Mouse (Mus musculus): ENCODE measurements around the gene Brcc3. TPM values are rescaled to one million over a fixed set of nuclear protein-coding genes. Genes with fewer than 3 reads are reported as not detected.
A peak's percentile ranks its signal among the peaks of the same experiment; 100 is the strongest.

The Brcc3 gene
- polyA plus RNA-seq (2012; ENCODE audit: insufficient read depth, low replicate concordance) = 2.5 and 9.9 TPM in 2 replicates

GRCm38 (mm10) chrX:75415936-75416785 lies at the start of gene Brcc3, which contains the start of the genes Cmc4 and Mtcp1:
Gene Brcc3, plus strand, starts transcription at chrX:75416628.
Gene Cmc4, minus strand, starts transcription at chrX:75416584.
Gene Mtcp1, minus strand, starts transcription at chrX:75416588.
- H3K27me3 ChIP-seq (replicated peaks) = peaks cover 11% of the 10 kb centered on the region
- TF ChIP-seq FLI1 (IDR thresholded peaks at IDR 0.05; ENCODE audit: low read length) (no peak), GATA1 (IDR thresholded peaks at IDR 0.05; ENCODE audit: borderline replicate concordance, low read length) (no peak)
- H3K9me3 ChIP-seq = peaks cover 5% of the 10 kb centered on the region; the same call in 1 of the 2 replicates
- H3K4me3 ChIP-seq (replicated peaks) = peak within 1 kb of the TSS; percentile 94
- peaks cover 4% of the 10 kb centered on the region; the same call in 1 of the 2 replicates for H3K4me1 ChIP-seq
- peaks cover 11% of the 10 kb centered on the region for H3K36me3 ChIP-seq (replicated peaks; ENCODE audit: low read length)

DNA sequence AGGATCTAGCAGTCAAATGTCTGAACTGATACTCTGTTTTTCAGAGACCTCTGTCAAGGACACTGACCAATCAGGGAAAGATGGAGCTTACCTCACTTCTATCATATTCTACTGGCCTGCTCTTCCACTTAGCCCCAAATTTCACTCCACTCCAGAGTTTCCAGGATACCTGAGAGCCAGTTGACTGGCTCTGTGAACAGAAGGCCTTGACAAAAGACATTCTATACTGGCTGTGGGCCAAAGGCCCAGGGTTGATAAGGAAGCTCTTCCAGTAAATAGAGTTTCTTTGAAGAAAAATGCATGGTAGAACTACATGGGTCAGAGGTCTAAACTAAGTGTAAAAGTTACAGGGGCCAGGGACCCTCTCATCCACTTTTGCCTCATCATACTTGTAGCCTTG lies 46.2 kb upstream of the Brcc3 start:
- Histone ChIP-seq H3K27me3 (replicated peaks) (peaks cover 2% of the 10 kb centered on the region), H3K4me3 (replicated peaks) (no peak overlapping the region), H3K4me1 (no peaks in the 10 kb centered on the region; the same call in 1 of the 2 replicates), H3K36me3 (replicated peaks; ENCODE audit: low read length) (no peaks in the 10 kb centered on the region), H3K9me3 (no peaks in the 10 kb centered on the region)
- no peak for TF ChIP-seq GATA1 (IDR thresholded peaks at IDR 0.05; ENCODE audit: borderline replicate concordance, low read length)

DNA sequence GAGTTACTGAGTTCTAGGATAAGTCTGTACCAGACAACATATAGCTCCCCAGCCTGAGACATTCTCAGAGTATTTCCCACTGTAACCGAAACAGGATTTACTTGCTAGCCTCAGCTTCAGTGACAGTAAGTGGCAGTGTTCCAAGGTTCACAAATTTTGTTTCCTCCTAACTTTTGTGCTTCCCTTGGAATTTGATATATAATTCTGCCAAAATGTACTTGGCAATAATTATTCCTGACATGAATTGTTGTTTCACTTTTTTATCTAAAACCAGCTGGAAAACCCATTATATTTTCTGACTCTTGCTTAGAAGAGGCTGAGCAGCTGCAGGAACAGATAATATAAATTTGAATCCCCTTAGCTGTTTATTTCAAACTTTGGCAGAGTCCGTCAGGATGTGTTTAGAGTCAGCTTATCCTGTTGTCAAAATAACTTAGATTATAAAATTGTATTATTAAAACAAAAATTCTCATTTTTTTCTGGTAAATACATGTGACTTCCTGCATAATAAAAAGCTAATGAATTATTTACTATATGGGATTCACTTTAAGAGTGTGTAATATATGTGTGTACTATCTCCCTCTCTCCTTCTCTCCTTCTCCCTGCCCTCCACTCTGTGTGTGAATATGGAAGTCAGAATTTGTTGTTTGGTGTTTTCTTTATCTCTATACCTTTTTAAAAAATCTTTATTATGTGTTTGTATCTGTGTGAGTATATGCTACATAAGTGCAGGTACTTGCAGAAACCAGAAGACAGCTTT lies 43.6 kb upstream of the Brcc3 start:
- TF ChIP-seq GATA1 (IDR thresholded peaks at IDR 0.05; ENCODE audit: borderline replicate concordance, low read length) (no peak), FLI1 (IDR thresholded peaks at IDR 0.05; ENCODE audit: low read length) (no peak)
- Histone ChIP-seq H3K4me1 (peaks cover 5% of the 10 kb centered on the region; the same call in 1 of the 2 replicates), H3K36me3 (replicated peaks; ENCODE audit: low read length) (no peaks in the 10 kb centered on the region), H3K27me3 (replicated peaks) (peaks cover 2% of the 10 kb centered on the region), H3K4me3 (replicated peaks) (no peak overlapping the region), H3K9me3 (no peaks in the 10 kb centered on the region)

GRCm38 (mm10) chrX:75376815-75377214 lies 39.6 kb upstream of the Brcc3 start:
- peaks cover 5% of the 10 kb centered on the region; the same call in 1 of the 2 replicates for H3K4me1 ChIP-seq
- TF ChIP-seq GATA1 (IDR thresholded peaks at IDR 0.05; ENCODE audit: borderline replicate concordance, low read length) (no peak), FLI1 (IDR thresholded peaks at IDR 0.05; ENCODE audit: low read length) (no peak)
- H3K4me3 ChIP-seq (replicated peaks) = no peak overlapping the region
- no peaks in the 10 kb centered on the region for H3K27me3 ChIP-seq (replicated peaks)
- H3K36me3 ChIP-seq (replicated peaks; ENCODE audit: low read length) = no peaks in the 10 kb centered on the region
- no peaks in the 10 kb centered on the region for H3K9me3 ChIP-seq

DNA sequence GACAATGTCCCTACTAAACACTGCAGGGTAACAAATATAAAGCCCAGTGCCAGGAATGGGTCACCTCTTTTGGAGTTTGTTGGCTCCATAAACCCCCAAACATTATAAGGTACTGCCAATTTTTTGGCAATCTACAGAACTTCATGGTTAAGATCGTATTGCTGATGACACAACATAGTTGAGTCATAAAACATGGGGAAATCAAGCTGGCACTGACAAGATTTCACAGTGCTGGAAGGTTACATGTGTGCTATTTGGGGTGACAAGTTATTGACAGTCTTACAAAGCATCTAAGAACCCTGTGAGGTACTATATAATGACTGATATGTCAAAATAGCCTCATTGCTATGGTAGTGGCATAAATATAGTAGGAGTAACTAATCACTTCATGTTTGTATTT lies 35.3 kb upstream of the Brcc3 start:
- H3K4me3 ChIP-seq (replicated peaks) = no peak overlapping the region
- H3K36me3 ChIP-seq (replicated peaks; ENCODE audit: low read length) = no peaks in the 10 kb centered on the region
- TF ChIP-seq GATA1 (IDR thresholded peaks at IDR 0.05; ENCODE audit: borderline replicate concordance, low read length) (no peak), FLI1 (IDR thresholded peaks at IDR 0.05; ENCODE audit: low read length) (no peak)
- no peaks in the 10 kb centered on the region for H3K9me3 ChIP-seq
- peaks cover 2% of the 10 kb centered on the region for H3K27me3 ChIP-seq (replicated peaks)
- peaks cover 8% of the 10 kb centered on the region; the same call in 1 of the 2 replicates for H3K4me1 ChIP-seq

DNA sequence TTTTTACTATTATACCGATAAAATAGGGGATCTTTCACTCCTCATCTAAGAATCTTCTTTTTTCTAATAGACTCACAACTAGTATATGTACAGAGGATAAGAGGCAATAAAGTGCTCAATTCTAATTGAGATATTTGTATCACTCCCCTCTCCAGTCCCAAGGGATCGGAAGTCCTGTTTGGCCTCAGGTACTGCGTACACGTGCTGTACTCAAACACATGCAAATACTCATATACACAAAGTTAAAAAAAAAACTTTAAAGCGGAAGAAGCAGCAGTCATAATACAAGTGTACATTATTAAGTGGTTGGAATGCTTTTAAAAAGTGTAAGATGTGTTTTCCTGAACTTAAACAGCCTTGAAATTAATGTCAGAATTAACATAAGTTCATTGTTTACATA lies 34.7 kb upstream of the Brcc3 start:
- no peaks in the 10 kb centered on the region for H3K9me3 ChIP-seq
- H3K4me1 ChIP-seq = peaks cover 5% of the 10 kb centered on the region; the same call in 1 of the 2 replicates
- no peaks in the 10 kb centered on the region for H3K36me3 ChIP-seq (replicated peaks; ENCODE audit: low read length)
- TF ChIP-seq FLI1 (IDR thresholded peaks at IDR 0.05; ENCODE audit: low read length) (no peak), GATA1 (IDR thresholded peaks at IDR 0.05; ENCODE audit: borderline replicate concordance, low read length) (no peak)
- H3K27me3 ChIP-seq (replicated peaks) = peaks cover 2% of the 10 kb centered on the region
- peak overlapping the region; percentile 93 for H3K4me3 ChIP-seq (replicated peaks)

- peaks cover 5% of the 10 kb centered on the region for H3K36me3 ChIP-seq (replicated peaks; ENCODE audit: low read length)
- TF ChIP-seq FLI1 (IDR thresholded peaks at IDR 0.05; ENCODE audit: low read length) (no peak), GATA1 (IDR thresholded peaks at IDR 0.05; ENCODE audit: borderline replicate concordance, low read length) (no peak)
- peak within 1 kb of the TSS; percentile 93 for H3K4me3 ChIP-seq (replicated peaks)
- peaks cover 2% of the 10 kb centered on the region; the same call in 1 of the 2 replicates for H3K4me1 ChIP-seq
- H3K27me3 ChIP-seq (replicated peaks) = peaks cover 2% of the 10 kb centered on the region
- no peaks in the 10 kb centered on the region for H3K9me3 ChIP-seq
Observed at GRCm38 (mm10) chrX:75382195-75382771, 34.1 kb upstream of the Brcc3 start, which contains the start of the genes Fundc2 and F8. Gene Fundc2, plus strand, starts transcription at chrX:75382399. Gene F8, minus strand, starts transcription at chrX:75382615.

- no peaks in the 10 kb centered on the region for H3K27me3 ChIP-seq (replicated peaks)
- H3K4me1 ChIP-seq = peaks cover 23% of the 10 kb centered on the region
- TF ChIP-seq GATA1 (IDR thresholded peaks at IDR 0.05; ENCODE audit: borderline replicate concordance, low read length) (no peak), FLI1 (IDR thresholded peaks at IDR 0.05; ENCODE audit: low read length) (no peak)
- no peak overlapping the region for H3K4me3 ChIP-seq (replicated peaks)
- peaks cover 5% of the 10 kb centered on the region; the same call in 1 of the 2 replicates for H3K9me3 ChIP-seq
- peaks cover 44% of the 10 kb centered on the region for H3K36me3 ChIP-seq (replicated peaks; ENCODE audit: low read length)
Observed at GRCm38 (mm10) chrX:75399471-75399870, 17.0 kb upstream of the Brcc3 start.

DNA sequence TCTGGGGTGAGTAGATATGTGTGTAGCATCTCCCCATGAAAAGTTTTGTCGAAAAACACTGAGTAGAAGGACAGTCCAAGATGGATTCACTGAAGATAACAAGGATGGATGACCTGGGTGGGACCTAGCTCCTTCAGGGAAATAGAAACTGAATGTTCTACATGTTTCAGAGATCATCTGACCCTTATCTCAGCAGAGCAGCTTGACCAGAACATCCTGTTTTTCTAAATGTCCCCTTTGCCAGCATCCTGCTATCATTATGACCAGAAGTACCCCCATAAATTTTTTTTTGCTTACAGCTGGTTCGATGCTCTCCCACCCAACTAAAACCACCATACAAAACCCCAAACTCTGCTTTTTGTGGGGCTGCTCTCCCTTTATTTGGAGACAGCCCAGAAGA lies 13.8 kb upstream of the Brcc3 start:
- TF ChIP-seq GATA1 (IDR thresholded peaks at IDR 0.05; ENCODE audit: borderline replicate concordance, low read length) = peak; percentile 52; the same call in 1 of the 3 replicates
- TF ChIP-seq FLI1 (IDR thresholded peaks at IDR 0.05; ENCODE audit: low read length) = no peak
- Histone ChIP-seq H3K4me3 (replicated peaks) (no peak overlapping the region), H3K9me3 (peaks cover 5% of the 10 kb centered on the region; the same call in 1 of the 2 replicates), H3K36me3 (replicated peaks; ENCODE audit: low read length) (peaks cover 27% of the 10 kb centered on the region), H3K27me3 (replicated peaks) (no peaks in the 10 kb centered on the region), H3K4me1 (peaks cover 23% of the 10 kb centered on the region)
